Mouse (Mus musculus): ENCODE data around the gene March4.

DNA sequence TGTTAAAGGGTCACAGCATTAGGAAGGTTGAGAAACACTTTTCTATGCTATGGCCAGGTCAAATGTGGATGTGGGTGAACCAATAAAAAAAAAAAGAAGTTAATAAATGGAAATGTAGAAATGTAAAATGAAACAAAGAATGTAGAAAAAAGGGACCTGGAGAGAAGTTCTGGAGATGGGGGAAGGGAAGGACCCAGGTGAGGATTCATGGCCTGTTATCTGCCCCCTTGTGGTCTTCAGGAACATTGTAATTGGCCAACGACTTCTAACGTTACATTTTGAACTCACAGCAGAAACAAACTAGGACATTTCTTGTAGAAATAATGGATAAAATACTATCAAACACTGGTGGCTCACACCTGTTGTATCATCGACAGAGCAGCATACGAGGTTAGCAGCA lies 38.4 kb upstream of the March4 start:
- TF ChIP-seq CTCF (IDR thresholded peaks at IDR 0.05; ENCODE audit: insufficient read depth, low read depth, low read length) (no peak), POLR2A (IDR thresholded peaks at IDR 0.05; ENCODE audit: insufficient read depth, low read depth, low read length) (no peak)

Measured in olfactory bulb, adult 2 months (tissue).